Mouse (Mus musculus): ENCODE data around the gene Dohh. TPM values are rescaled to one million over a fixed set of nuclear protein-coding genes. Genes with fewer than 3 reads are reported as not detected.

Gene Dohh
- polyA plus RNA-seq, 1 experiment from 2014 or later = 68.1 TPM

GRCm38 (mm10) chr10:81363436-81364346 is 20.5 kb upstream of the Dohh start:
- Histone ChIP-seq H3K36me3 (replicated peaks) (peaks cover 26% of the 10 kb centered on the region), H3K9ac (peak overlapping the region; percentile 44), H3K4me3 (replicated peaks) (peak overlapping the region; percentile 35), H3K27ac (no peak overlapping the region), H3K4me2 (peak overlapping the region; percentile 64), H3K27me3 (peaks cover 40% of the 10 kb centered on the region), H3K4me1 (peaks cover 69% of the 10 kb centered on the region), H3K9me3 (no peaks in the 10 kb centered on the region)
- ATAC-seq (ENCODE audit: low FRiP score) = peak; percentile 13; the same call in 1 of the 2 replicates
- 10% methylated on average over 54 of the region's 54 CpGs for WGBS

- no peak overlapping the region for H3K27ac ChIP-seq
- H3K36me3 ChIP-seq (replicated peaks) = peaks cover 36% of the 10 kb centered on the region
- H3K27me3 ChIP-seq = peaks cover 34% of the 10 kb centered on the region
- peak overlapping the region; percentile 44 for H3K9ac ChIP-seq
- no peaks in the 10 kb centered on the region for H3K9me3 ChIP-seq
- peak overlapping the region; percentile 35 for H3K4me3 ChIP-seq (replicated peaks)
- WGBS = 12% methylated on average over 28 of the region's 28 CpGs
- peak overlapping the region; percentile 64 for H3K4me2 ChIP-seq
- peaks cover 59% of the 10 kb centered on the region for H3K4me1 ChIP-seq
- ATAC-seq (ENCODE audit: low FRiP score) = 0 out of 2 replicates have a peak, but pooled peaks have one; percentile 7
Measured at GRCm38 (mm10) chr10:81364666-81365065, 19.6 kb upstream of the Dohh start.

- H3K9ac ChIP-seq = no peak overlapping the region
- H3K27ac ChIP-seq = no peak overlapping the region
- H3K9me3 ChIP-seq = no peaks in the 10 kb centered on the region
- H3K36me3 ChIP-seq (replicated peaks) = peaks cover 40% of the 10 kb centered on the region
- 0 out of 2 replicates have a peak overlapping the region, but pooled peaks have one; percentile 64 for H3K4me2 ChIP-seq
- 24% methylated on average over 4 of the region's 4 CpGs for WGBS
- H3K4me3 ChIP-seq (replicated peaks) = no peak overlapping the region
- peaks cover 33% of the 10 kb centered on the region for H3K27me3 ChIP-seq
- peaks cover 56% of the 10 kb centered on the region for H3K4me1 ChIP-seq
- ATAC-seq (ENCODE audit: low FRiP score) = peak; percentile 19; the same call in 1 of the 2 replicates
Measured at GRCm38 (mm10) chr10:81365073-81365472, 19.2 kb upstream of the Dohh start.

- Histone ChIP-seq H3K9me3 (no peaks in the 10 kb centered on the region), H3K4me2 (peak within 1 kb of the TSS; percentile 64), H3K9ac (peak within 1 kb of the TSS; percentile 44), H3K36me3 (replicated peaks) (peaks cover 48% of the 10 kb centered on the region), H3K27ac (no peak within 1 kb of the TSS; the same call in 1 of the 2 replicates), H3K4me1 (peaks cover 51% of the 10 kb centered on the region), H3K4me3 (replicated peaks) (peak within 1 kb of the TSS; percentile 35), H3K27me3 (peaks cover 33% of the 10 kb centered on the region)
- no peak for ATAC-seq (ENCODE audit: low FRiP score)
- WGBS = 18% methylated on average over 12 of the region's 12 CpGs
Measured at GRCm38 (mm10) chr10:81365672-81366476, 18.4 kb upstream of the Dohh start, which contains the start of gene 4930404N11Rik. TSS of gene 4930404N11Rik (minus strand) at chr10:81365816.

GRCm38 (mm10) chr10:81366477-81367206 is 17.6 kb upstream of the Dohh start:
- Histone ChIP-seq H3K4me2 (no peak overlapping the region), H3K9me3 (no peaks in the 10 kb centered on the region), H3K4me3 (replicated peaks) (no peak overlapping the region), H3K27me3 (peaks cover 33% of the 10 kb centered on the region), H3K9ac (no peak overlapping the region), H3K27ac (no peak overlapping the region), H3K36me3 (replicated peaks) (peaks cover 56% of the 10 kb centered on the region), H3K4me1 (peaks cover 48% of the 10 kb centered on the region)
- 84% methylated on average over 6 of the region's 6 CpGs for WGBS
- ATAC-seq (ENCODE audit: low FRiP score) = no peak

- H3K4me1 ChIP-seq = peaks cover 48% of the 10 kb centered on the region
- 84% methylated on average over 6 of the region's 6 CpGs for WGBS
- ATAC-seq (ENCODE audit: low FRiP score) = no peak
Measured at GRCm38 (mm10) chr10:81367207-81367495, 17.1 kb upstream of the Dohh start.

GRCm38 (mm10) chr10:81375322-81375721 is 8.9 kb upstream of the Dohh start:
- Histone ChIP-seq H3K9ac (no peak overlapping the region), H3K4me3 (replicated peaks) (no peak overlapping the region), H3K27me3 (no peaks in the 10 kb centered on the region), H3K4me2 (no peak overlapping the region; the same call in 1 of the 2 replicates), H3K27ac (no peak overlapping the region), H3K9me3 (no peaks in the 10 kb centered on the region), H3K4me1 (peaks cover 30% of the 10 kb centered on the region), H3K36me3 (replicated peaks) (peaks cover 54% of the 10 kb centered on the region)
- no peak for ATAC-seq (ENCODE audit: low FRiP score)
- 94% methylated on average over 10 of the region's 10 CpGs for WGBS

More at GRCm38 (mm10) chr10:81367207-81367495, 17.1 kb upstream of the Dohh start:
- H3K4me3 ChIP-seq (replicated peaks) = no peak overlapping the region; the same call in 1 of the 2 replicates
- H3K27me3 ChIP-seq = peaks cover 33% of the 10 kb centered on the region
- 0 out of 2 replicates have a peak overlapping the region, but pooled peaks have one; percentile 13 for H3K27ac ChIP-seq
- no peak overlapping the region for H3K9ac ChIP-seq
- H3K36me3 ChIP-seq (replicated peaks) = peaks cover 61% of the 10 kb centered on the region
- H3K9me3 ChIP-seq = no peaks in the 10 kb centered on the region
- H3K4me2 ChIP-seq = no peak overlapping the region

GRCm38 (mm10) chr10:81376561-81377361 is 7.5 kb upstream of the Dohh start:
- ATAC-seq (ENCODE audit: low FRiP score) = no peak
- H3K27ac ChIP-seq = no peak overlapping the region
- H3K4me1 ChIP-seq = peaks cover 30% of the 10 kb centered on the region
- H3K9ac ChIP-seq = peak overlapping the region; percentile 97
- 38% methylated on average over 6 of the region's 6 CpGs for WGBS
- peak overlapping the region; percentile 78 for H3K4me2 ChIP-seq
- peaks cover 39% of the 10 kb centered on the region for H3K36me3 ChIP-seq (replicated peaks)
- 0 out of 2 replicates have a peak, but pooled peaks cover under 1% of the 10 kb centered on the region for H3K27me3 ChIP-seq
- no peaks in the 10 kb centered on the region for H3K9me3 ChIP-seq
- H3K4me3 ChIP-seq (replicated peaks) = peak overlapping the region; percentile 88

GRCm38 (mm10) chr10:81377362-81377664 is 6.9 kb upstream of the Dohh start:
- Histone ChIP-seq H3K4me2 (peak overlapping the region; percentile 78), H3K9ac (peak overlapping the region; percentile 97), H3K4me3 (replicated peaks) (peak overlapping the region; percentile 88), H3K27ac (peak overlapping the region; percentile 79), H3K4me1 (peaks cover 30% of the 10 kb centered on the region), H3K9me3 (no peaks in the 10 kb centered on the region), H3K27me3 (0 out of 2 replicates have a peak, but pooled peaks cover 5% of the 10 kb centered on the region), H3K36me3 (replicated peaks) (peaks cover 35% of the 10 kb centered on the region)
- 53% methylated on average over 2 of the region's 2 CpGs for WGBS
- ATAC-seq (ENCODE audit: low FRiP score) = no peak

GRCm38 (mm10) chr10:81377793-81378552 is 6.3 kb upstream of the Dohh start, which contains the start of gene Fzr1:
TSS of gene Fzr1 (minus strand) at chr10:81378516.
- Histone ChIP-seq H3K4me3 (replicated peaks) (peak within 1 kb of the TSS; percentile 88), H3K9me3 (no peaks in the 10 kb centered on the region), H3K36me3 (replicated peaks) (peaks cover 29% of the 10 kb centered on the region), H3K9ac (peak within 1 kb of the TSS; percentile 97), H3K27ac (peak within 1 kb of the TSS; percentile 82), H3K27me3 (0 out of 2 replicates have a peak, but pooled peaks cover 5% of the 10 kb centered on the region), H3K4me2 (peak within 1 kb of the TSS; percentile 78), H3K4me1 (peaks cover 30% of the 10 kb centered on the region)
- ATAC-seq (ENCODE audit: low FRiP score) = peak; percentile 75
- WGBS = under 1% methylated on average over 50 of the region's 59 CpGs

Measured in forebrain, embryonic 12.5 days (tissue).